Mouse (Mus musculus) T-cell, adult 66 days (primary cell): ENCODE measurements around the gene Spink8. TPM values are rescaled to one million over a fixed set of nuclear protein-coding genes. Genes with fewer than 3 reads are reported as not detected.

Source experiments
- total RNA-seq, 2 experiments: library from RNA; stranded (reverse); gene quantifications; 3 replicates in 1 of 2; 4 replicates in 1 of 2; pipeline ENCODE4 v1.2.4; 2023

Gene Spink8
- not detected for total RNA-seq

DNA sequence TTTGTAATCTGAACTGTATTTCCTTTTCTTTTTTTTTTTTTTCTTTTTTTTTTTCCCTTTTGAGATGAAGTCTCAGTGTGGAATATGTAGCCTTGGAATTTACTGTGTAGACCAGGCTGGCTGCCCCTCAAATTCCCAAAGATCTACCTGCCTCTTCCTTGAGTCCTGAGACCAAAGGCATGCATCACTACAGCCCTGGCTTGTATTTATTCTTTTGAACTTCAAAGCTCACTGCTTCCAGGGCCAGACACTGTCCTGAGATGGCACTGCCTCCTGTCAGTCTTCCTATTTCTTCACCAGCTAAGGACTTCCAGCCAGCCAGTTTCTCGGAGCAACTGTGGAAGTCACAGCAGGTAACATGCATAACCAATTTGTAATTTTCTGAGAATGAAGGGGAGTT lies at the start of gene Spink8:
Gene Spink8, plus strand, starts transcription at position 301 of the 400 bp plus-strand sequence.

DNA sequence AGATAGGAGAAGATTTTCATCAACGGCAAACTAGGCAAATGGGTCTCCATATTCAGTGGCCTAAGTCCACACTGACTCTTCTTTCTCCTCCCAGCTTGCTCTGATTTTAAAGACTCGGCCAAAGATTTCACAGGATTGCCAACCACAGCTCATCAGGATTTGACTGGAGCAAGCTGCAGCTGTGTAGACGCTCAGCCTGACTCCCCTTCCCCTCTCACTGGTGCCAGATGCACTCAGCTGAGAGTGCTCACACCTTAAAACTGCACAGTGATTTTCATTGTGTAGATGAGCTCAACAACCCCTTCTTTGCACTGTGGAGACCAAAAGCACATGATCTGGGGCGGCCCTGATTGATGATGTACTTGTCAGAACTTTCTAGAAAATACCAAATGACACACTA lies 21.5 kb upstream of the Spink8 start, which contains the start of gene Fbxw27:
Gene Fbxw27, minus strand, starts transcription at position 101 of the 400 bp plus-strand sequence.

DNA sequence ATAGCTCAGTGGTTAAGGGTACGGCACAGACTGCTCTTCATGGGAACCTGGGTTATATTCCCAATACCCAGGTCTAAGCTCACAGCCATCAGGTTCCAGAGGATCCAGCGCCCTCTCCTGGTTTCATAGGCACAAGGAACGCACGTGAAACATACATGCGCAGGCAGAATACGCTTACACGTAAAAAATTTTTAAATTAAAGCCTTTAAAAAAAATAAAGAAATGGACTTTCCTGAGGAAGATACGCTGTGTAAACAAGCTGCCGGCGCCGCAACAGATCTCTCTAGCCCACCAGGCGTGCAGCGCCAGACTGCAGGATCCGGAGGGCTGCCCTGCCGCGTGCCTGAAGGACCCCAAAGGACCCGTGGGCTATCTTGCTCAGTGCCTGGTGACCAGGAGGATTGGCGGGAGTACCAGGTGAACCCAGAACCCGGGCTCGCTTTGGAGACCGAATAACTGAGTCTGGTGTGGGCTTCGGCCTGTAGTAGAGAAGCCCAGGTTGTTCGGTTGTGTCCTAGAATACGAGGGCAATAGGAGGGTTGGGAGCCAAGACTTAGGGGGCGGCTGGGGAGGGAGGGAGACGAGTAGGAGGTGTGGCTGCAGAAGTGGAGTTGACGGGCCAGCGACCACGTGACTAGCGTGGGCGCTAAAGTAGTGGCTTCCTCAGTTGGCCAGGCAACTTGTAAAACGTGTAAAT lies 20.5 kb downstream of the Spink8 start, which contains the start of gene Nme6:
Gene Nme6, plus strand, starts transcription at position 359 of the 697 bp plus-strand sequence.

DNA sequence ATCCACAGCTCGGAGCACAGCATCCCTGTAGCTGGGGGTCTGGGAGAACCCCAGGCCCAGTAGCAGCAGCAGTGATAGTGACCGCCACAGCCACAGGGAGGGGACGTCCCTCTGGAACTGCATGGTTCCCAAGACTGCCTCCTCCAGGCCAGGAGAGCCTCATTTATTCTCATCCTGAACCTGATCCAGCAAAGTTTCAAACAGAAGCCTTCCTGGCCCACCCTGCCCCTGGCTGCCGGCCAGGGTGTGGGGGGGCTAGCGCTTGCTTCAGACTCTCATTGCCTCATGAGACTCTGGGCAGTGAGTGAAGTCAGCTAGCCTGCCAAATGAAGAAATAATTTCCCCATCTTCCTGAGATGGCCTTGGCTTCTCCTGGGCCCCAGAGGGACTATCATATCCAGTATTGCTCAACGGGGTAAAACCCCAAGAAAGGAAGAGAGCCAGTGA lies 37.3 kb downstream of the Spink8 start, which contains the start of gene Camp:
Gene Camp, minus strand, starts transcription at position 306 of the 447 bp plus-strand sequence.

DNA sequence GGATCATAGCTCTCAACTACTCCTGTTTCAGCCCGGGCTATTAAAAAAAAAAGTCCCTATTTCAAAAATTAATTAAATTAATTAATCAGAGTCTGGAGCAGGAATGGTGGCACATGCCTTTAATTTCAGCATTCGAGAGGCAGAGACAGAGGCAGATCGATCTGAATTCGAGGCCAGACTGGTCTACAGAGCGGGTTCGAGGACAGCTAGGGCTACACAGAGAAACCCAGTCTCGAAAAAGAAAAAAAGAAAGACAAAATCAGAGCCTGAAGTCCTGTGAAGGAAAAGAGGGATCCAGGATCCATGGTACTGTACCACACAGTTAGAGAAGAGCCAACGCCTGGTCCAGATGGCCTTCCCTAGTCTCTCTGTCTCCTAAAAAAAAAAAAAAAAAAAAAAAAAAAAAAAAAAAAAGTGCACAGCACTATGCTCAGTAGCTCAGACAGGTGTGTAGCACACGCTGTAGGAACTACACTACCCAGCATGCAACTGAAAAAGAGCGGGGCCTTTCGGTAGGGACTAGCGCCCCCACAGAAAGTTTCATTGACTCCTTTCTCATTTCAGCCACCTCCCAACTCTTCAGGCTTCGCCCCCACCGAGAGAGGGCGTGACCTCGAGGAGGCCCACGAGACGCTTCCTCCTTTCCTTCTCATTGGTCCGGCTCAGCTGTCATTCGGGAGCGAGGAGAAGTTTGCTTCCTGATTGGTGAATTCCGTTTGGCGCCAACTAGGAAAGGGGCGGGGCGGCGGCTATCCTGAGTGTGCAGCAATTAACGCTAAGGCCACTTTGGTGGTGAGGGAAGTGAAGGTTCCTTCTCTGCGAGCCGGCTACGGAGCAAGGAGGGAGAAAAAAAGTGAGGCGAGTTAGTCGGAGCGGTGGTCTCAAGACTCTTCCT lies 63.0 kb downstream of the Spink8 start, which contains the start of gene Cdc25a:
Gene Cdc25a, plus strand, starts transcription at position 783 of the 895 bp plus-strand sequence.

Other genes with a start within 250 kb of the Spink8 start
- gene Fbxw15, start 244.0 kb upstream of the Spink8 start, total RNA-seq: not detected
- gene Fbxw24, start 186.2 kb upstream of the Spink8 start, total RNA-seq: not detected
- gene Fbxw25, start 147.6 kb upstream of the Spink8 start, total RNA-seq: not detected
- gene Fbxw18, start 109.6 kb upstream of the Spink8 start, total RNA-seq: not detected
- not detected for gene Fbxw26, start 66.2 kb upstream of the Spink8 start, total RNA-seq
- gene Fbxw27, start 21.6 kb upstream of the Spink8 start, total RNA-seq: not detected
- gene Nme6, start 20.5 kb downstream of the Spink8 start, total RNA-seq: 10 to 100 TPM in 1 of 2 experiments, 1 to 10 TPM in 1; 10.0 TPM
- 1 to 10 TPM; 1.4 to 1.8 TPM for gene Camp, start 37.3 kb downstream of the Spink8 start, total RNA-seq
- 10 to 100 TPM; 10.6 to 15.0 TPM for gene Cdc25a, start 63.3 kb downstream of the Spink8 start, total RNA-seq
- gene Map4, start 119.2 kb downstream of the Spink8 start, total RNA-seq: 100 to 1,000 TPM; 101 to 118 TPM